Mouse (Mus musculus) stomach, postnatal 0 days (tissue): Measurements from ENCODE around the gene Ntng2.

ENCODE experiments used
- CTCF ChIP-seq: IDR thresholded peaks from 2 replicates; pipeline ENCODE4 v1.5.1; 2016; ENCODE audit warnings: antibody characterized with exemption, low read depth, mild to moderate bottlenecking, moderate library complexity
- EP300 ChIP-seq: optimal IDR thresholded peaks from 2 replicates; pipeline ENCODE3; 2016; ENCODE audit warnings: antibody characterized with exemption

DNA sequence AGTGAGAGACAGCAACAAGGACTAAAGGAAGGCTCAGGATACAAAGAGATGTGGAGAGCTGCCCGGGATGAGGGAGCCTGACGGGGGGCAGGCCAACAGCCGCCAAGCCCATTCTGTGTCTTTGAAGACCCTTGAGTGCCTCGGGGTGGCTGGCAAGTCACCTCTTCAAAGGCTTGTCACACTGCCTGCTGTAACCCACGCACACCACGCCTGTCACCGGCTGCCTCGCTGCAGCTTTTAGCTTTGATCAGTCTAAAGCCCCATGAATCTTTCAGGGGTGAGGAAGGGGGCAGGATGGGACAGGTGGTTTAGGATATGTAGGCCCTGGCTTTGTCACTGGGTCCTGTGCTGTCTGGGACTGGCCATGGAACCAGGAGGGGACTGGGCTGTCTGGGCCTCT is 46.6 kb downstream of the Ntng2 start:
- no peak for TF ChIP-seq CTCF
- no peak for TF ChIP-seq EP300
